Mouse (Mus musculus): ENCODE results near the gene Ptprr. TPM values are rescaled to one million over a fixed set of nuclear protein-coding genes. Genes with fewer than 3 reads are reported as not detected.

The Ptprr gene
- polyA plus RNA-seq, 1 experiment from 2014 or later, result 21.5 TPM

GRCm38 (mm10) chr10:116131223-116131622 lies 113.2 kb downstream of the Ptprr start:
- H3K4me1 ChIP-seq (replicated peaks; ENCODE audit: control insufficient read depth, insufficient read depth, low read length), result no peaks in the 10 kb centered on the region
- H3K36me3 ChIP-seq (replicated peaks; ENCODE audit: control insufficient read depth, insufficient read depth), result no peaks in the 10 kb centered on the region
- no peak for ATAC-seq (ENCODE audit: low FRiP score)
- no peak overlapping the region for H3K27ac ChIP-seq
- H3K9ac ChIP-seq, result no peak overlapping the region
- no peak overlapping the region for H3K4me3 ChIP-seq (replicated peaks; ENCODE audit: low read length)
- no peaks in the 10 kb centered on the region for H3K27me3 ChIP-seq (ENCODE audit: control insufficient read depth, insufficient read depth, low read length)
- no peak for DNase-seq (ENCODE audit: low spot score)
- no peak overlapping the region for H3K4me2 ChIP-seq (replicated peaks)
- WGBS, result 90% methylated on average over 4 of the region's 4 CpGs
- H3K9me3 ChIP-seq (ENCODE audit: control insufficient read depth, low read length), result no peaks in the 10 kb centered on the region

DNA sequence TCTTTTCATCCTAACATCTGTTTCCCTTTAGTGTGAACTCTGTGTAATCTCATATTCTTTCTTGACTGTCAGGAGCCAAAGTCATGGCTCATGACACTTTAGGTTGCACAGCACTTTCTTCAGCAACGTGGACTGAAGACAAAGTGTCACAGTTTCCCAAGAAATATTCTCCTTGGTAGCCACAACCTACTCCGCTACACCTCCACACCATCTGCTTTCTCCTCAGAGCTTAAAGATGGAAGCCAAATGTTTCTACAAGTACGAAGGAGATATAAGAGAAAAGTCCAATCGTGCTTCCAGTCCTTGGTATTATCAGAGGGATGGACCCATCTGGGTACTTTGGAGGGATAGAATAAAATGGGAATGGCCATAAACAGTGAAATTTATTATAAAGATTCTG lies 114.2 kb downstream of the Ptprr start:
- Histone ChIP-seq H3K9ac (no peak overlapping the region), H3K27me3 (ENCODE audit: control insufficient read depth, insufficient read depth, low read length) (no peaks in the 10 kb centered on the region), H3K9me3 (ENCODE audit: control insufficient read depth, low read length) (no peaks in the 10 kb centered on the region), H3K4me3 (replicated peaks; ENCODE audit: low read length) (no peak overlapping the region), H3K27ac (no peak overlapping the region), H3K4me1 (replicated peaks; ENCODE audit: control insufficient read depth, insufficient read depth, low read length) (no peaks in the 10 kb centered on the region), H3K36me3 (replicated peaks; ENCODE audit: control insufficient read depth, insufficient read depth) (no peaks in the 10 kb centered on the region), H3K4me2 (replicated peaks) (no peak overlapping the region)
- DNase-seq (ENCODE audit: low spot score), result no peak
- no peak for ATAC-seq (ENCODE audit: low FRiP score)
- WGBS, result 89% methylated on average over 4 of the region's 4 CpGs

- Histone ChIP-seq H3K9me3 (ENCODE audit: control insufficient read depth, low read length) (no peaks in the 10 kb centered on the region), H3K9ac (no peak overlapping the region), H3K4me2 (replicated peaks) (no peak overlapping the region), H3K4me3 (replicated peaks; ENCODE audit: low read length) (no peak overlapping the region), H3K27me3 (ENCODE audit: control insufficient read depth, insufficient read depth, low read length) (no peaks in the 10 kb centered on the region), H3K36me3 (replicated peaks; ENCODE audit: control insufficient read depth, insufficient read depth) (no peaks in the 10 kb centered on the region), H3K27ac (no peak overlapping the region), H3K4me1 (replicated peaks; ENCODE audit: control insufficient read depth, insufficient read depth, low read length) (no peaks in the 10 kb centered on the region)
- ATAC-seq (ENCODE audit: low FRiP score) (no peak), DNase-seq (ENCODE audit: low spot score) (no peak)
- 85% methylated on average over 2 of the region's 2 CpGs for WGBS
Observed at GRCm38 (mm10) chr10:116135187-116135586, 117.2 kb downstream of the Ptprr start.

GRCm38 (mm10) chr10:116140226-116140625 lies 122.2 kb downstream of the Ptprr start:
- Histone ChIP-seq H3K4me1 (replicated peaks; ENCODE audit: control insufficient read depth, insufficient read depth, low read length) (no peaks in the 10 kb centered on the region), H3K9ac (no peak overlapping the region), H3K36me3 (replicated peaks; ENCODE audit: control insufficient read depth, insufficient read depth) (no peaks in the 10 kb centered on the region), H3K27me3 (ENCODE audit: control insufficient read depth, insufficient read depth, low read length) (no peaks in the 10 kb centered on the region), H3K27ac (no peak overlapping the region), H3K9me3 (ENCODE audit: control insufficient read depth, low read length) (no peaks in the 10 kb centered on the region), H3K4me3 (replicated peaks; ENCODE audit: low read length) (no peak overlapping the region), H3K4me2 (replicated peaks) (no peak overlapping the region)
- DNase-seq (ENCODE audit: low spot score) (no peak), ATAC-seq (ENCODE audit: low FRiP score) (no peak)
- 93% methylated on average over 8 of the region's 8 CpGs for WGBS

DNA sequence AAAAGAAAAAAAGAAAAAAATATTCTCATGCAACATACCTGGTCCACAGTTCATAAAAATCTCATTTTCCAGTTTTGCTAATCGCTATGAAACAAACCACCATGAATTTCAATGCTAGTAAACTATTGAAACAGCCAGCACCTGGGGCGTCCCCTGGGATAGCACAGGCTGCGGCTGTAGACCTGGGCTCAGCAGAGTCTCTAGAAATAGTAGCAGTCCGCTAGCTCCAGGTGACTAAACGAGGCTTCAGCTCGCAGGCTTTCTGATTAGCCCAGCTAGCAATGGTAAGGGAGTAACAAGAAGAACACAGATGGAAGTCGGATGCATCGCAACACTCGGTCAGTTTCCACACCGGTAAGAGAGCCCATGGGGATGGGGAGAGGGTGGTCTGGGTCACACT lies 125.7 kb downstream of the Ptprr start:
- WGBS, result 81% methylated on average over 10 of the region's 10 CpGs
- Histone ChIP-seq H3K27me3 (ENCODE audit: control insufficient read depth, insufficient read depth, low read length) (no peaks in the 10 kb centered on the region), H3K4me2 (replicated peaks) (no peak overlapping the region), H3K4me1 (replicated peaks; ENCODE audit: control insufficient read depth, insufficient read depth, low read length) (no peaks in the 10 kb centered on the region), H3K4me3 (replicated peaks; ENCODE audit: low read length) (no peak overlapping the region), H3K9me3 (ENCODE audit: control insufficient read depth, low read length) (no peaks in the 10 kb centered on the region), H3K36me3 (replicated peaks; ENCODE audit: control insufficient read depth, insufficient read depth) (no peaks in the 10 kb centered on the region), H3K9ac (no peak overlapping the region), H3K27ac (no peak overlapping the region)
- DNase-seq (ENCODE audit: low spot score) (no peak), ATAC-seq (ENCODE audit: low FRiP score) (no peak)

GRCm38 (mm10) chr10:116146091-116146490 lies 128.1 kb downstream of the Ptprr start:
- Histone ChIP-seq H3K4me3 (replicated peaks; ENCODE audit: low read length) (no peak overlapping the region), H3K27ac (no peak overlapping the region), H3K9me3 (ENCODE audit: control insufficient read depth, low read length) (no peaks in the 10 kb centered on the region), H3K36me3 (replicated peaks; ENCODE audit: control insufficient read depth, insufficient read depth) (no peaks in the 10 kb centered on the region), H3K27me3 (ENCODE audit: control insufficient read depth, insufficient read depth, low read length) (no peaks in the 10 kb centered on the region), H3K4me1 (replicated peaks; ENCODE audit: control insufficient read depth, insufficient read depth, low read length) (no peaks in the 10 kb centered on the region), H3K4me2 (replicated peaks) (no peak overlapping the region), H3K9ac (no peak overlapping the region)
- DNase-seq (ENCODE audit: low spot score), result no peak
- WGBS, result 31% methylated on average over 9 of the region's 9 CpGs
- ATAC-seq (ENCODE audit: low FRiP score), result no peak

GRCm38 (mm10) chr10:116154707-116155106 lies 136.7 kb downstream of the Ptprr start:
- ATAC-seq (ENCODE audit: low FRiP score), result no peak
- H3K4me1 ChIP-seq (replicated peaks; ENCODE audit: control insufficient read depth, insufficient read depth, low read length), result no peaks in the 10 kb centered on the region
- H3K36me3 ChIP-seq (replicated peaks; ENCODE audit: control insufficient read depth, insufficient read depth), result no peaks in the 10 kb centered on the region
- no peak overlapping the region for H3K9ac ChIP-seq
- DNase-seq (ENCODE audit: low spot score), result no peak
- 76% methylated on average over 5 of the region's 5 CpGs for WGBS
- no peak overlapping the region for H3K4me3 ChIP-seq (replicated peaks; ENCODE audit: low read length)
- no peaks in the 10 kb centered on the region for H3K9me3 ChIP-seq (ENCODE audit: control insufficient read depth, low read length)
- no peaks in the 10 kb centered on the region for H3K27me3 ChIP-seq (ENCODE audit: control insufficient read depth, insufficient read depth, low read length)
- H3K4me2 ChIP-seq (replicated peaks), result no peak overlapping the region
- no peak overlapping the region; the same call in 1 of the 2 replicates for H3K27ac ChIP-seq

DNA sequence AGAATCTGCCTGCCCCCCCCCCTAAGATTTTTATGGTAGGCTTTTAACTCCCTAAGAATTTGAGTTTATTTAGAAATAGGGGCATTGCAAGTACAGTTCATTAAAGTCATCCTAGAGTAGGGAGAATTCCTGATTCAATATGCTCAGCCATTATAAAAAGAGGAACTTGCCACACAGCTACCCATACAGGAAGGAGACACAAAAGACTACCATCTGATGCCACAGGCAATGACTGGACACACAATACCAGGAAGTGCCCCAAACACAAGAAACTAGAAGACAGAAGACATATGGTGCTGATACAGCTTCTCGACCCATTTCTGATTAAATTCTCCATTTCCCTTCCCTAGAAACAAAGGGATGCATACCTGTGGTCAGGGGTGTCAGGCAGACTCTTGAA lies 138.7 kb downstream of the Ptprr start:
- H3K9me3 ChIP-seq (ENCODE audit: control insufficient read depth, low read length), result no peaks in the 10 kb centered on the region

GRCm38 (mm10) chr10:116162338-116162737 lies 144.3 kb downstream of the Ptprr start:
- Histone ChIP-seq H3K36me3 (replicated peaks; ENCODE audit: control insufficient read depth, insufficient read depth) (no peaks in the 10 kb centered on the region), H3K9me3 (ENCODE audit: control insufficient read depth, low read length) (no peaks in the 10 kb centered on the region), H3K4me3 (replicated peaks; ENCODE audit: low read length) (no peak overlapping the region), H3K9ac (no peak overlapping the region), H3K4me1 (replicated peaks; ENCODE audit: control insufficient read depth, insufficient read depth, low read length) (no peaks in the 10 kb centered on the region), H3K27me3 (ENCODE audit: control insufficient read depth, insufficient read depth, low read length) (no peaks in the 10 kb centered on the region), H3K27ac (no peak overlapping the region), H3K4me2 (replicated peaks) (no peak overlapping the region)
- 84% methylated on average over 11 of the region's 12 CpGs for WGBS
- no peak for DNase-seq (ENCODE audit: low spot score)
- no peak for ATAC-seq (ENCODE audit: low FRiP score)

More for the DNA sequence above, 138.7 kb downstream of the Ptprr start:
- Histone ChIP-seq H3K4me2 (replicated peaks) (no peak overlapping the region), H3K27me3 (ENCODE audit: control insufficient read depth, insufficient read depth, low read length) (no peaks in the 10 kb centered on the region), H3K9ac (no peak overlapping the region), H3K4me3 (replicated peaks; ENCODE audit: low read length) (no peak overlapping the region), H3K36me3 (replicated peaks; ENCODE audit: control insufficient read depth, insufficient read depth) (no peaks in the 10 kb centered on the region), H3K27ac (no peak overlapping the region), H3K4me1 (replicated peaks; ENCODE audit: control insufficient read depth, insufficient read depth, low read length) (no peaks in the 10 kb centered on the region)
- WGBS, result 86% methylated on average over 1 of the region's 1 CpGs
- DNase-seq (ENCODE audit: low spot score), result no peak
- ATAC-seq (ENCODE audit: low FRiP score), result no peak

GRCm38 (mm10) chr10:116175324-116175883 lies 157.4 kb downstream of the Ptprr start:
- no peak for DNase-seq (ENCODE audit: low spot score)
- 59% methylated on average over 10 of the region's 10 CpGs for WGBS

More at GRCm38 (mm10) chr10:116175324-116175883, 157.4 kb downstream of the Ptprr start:
- H3K9ac ChIP-seq, result no peak overlapping the region
- no peaks in the 10 kb centered on the region for H3K9me3 ChIP-seq (ENCODE audit: control insufficient read depth, low read length)
- no peak overlapping the region for H3K4me3 ChIP-seq (replicated peaks; ENCODE audit: low read length)
- no peaks in the 10 kb centered on the region for H3K27me3 ChIP-seq (ENCODE audit: control insufficient read depth, insufficient read depth, low read length)
- no peak overlapping the region for H3K4me2 ChIP-seq (replicated peaks)
- H3K27ac ChIP-seq, result no peak overlapping the region
- H3K4me1 ChIP-seq (replicated peaks; ENCODE audit: control insufficient read depth, insufficient read depth, low read length), result 0 out of 2 replicates have a peak, but pooled peaks cover 3% of the 10 kb centered on the region
- H3K36me3 ChIP-seq (replicated peaks; ENCODE audit: control insufficient read depth, insufficient read depth), result no peaks in the 10 kb centered on the region
- no peak for ATAC-seq (ENCODE audit: low FRiP score)

Data from hindbrain, embryonic 14.5 days (tissue).